Mouse (Mus musculus) heart, postnatal 0 days (tissue): ENCODE measurements around the gene Ugt2a2.

Experiments used
- CTCF ChIP-seq: IDR thresholded peaks from 2 replicates; pipeline ENCODE4 v1.5.1; 2016; ENCODE audit warnings: antibody characterized with exemption, control low read depth, low read depth
- EP300 ChIP-seq: IDR thresholded peaks from 2 replicates; pipeline ENCODE4 v1.6.1; 2016; ENCODE audit warnings: antibody characterized with exemption, low read depth

DNA sequence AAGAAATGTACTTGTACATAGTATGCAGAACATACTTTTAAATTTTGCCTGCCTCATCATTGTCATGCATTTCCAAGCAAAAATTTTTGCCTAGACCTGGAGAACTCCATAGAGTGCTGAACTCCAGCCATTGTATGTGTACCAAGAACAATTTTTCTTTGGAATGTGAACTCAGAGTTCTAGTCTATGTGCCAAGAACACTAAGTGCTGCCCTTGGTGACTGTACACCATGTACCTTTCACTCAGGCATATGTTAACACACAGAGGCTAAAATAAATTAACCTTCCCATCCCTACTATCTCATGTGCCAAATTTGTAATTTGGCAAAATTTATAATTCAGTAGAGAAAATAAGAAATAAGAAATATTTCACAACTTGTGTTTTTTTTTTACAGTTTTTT, 16.9 kb upstream of the Ugt2a2 start:
- TF ChIP-seq CTCF (no peak), EP300 (peak; percentile 69)
